Mouse (Mus musculus) liver, embryonic 11.5 days (tissue): Measurements from ENCODE around the gene Sumo1. TPM values are rescaled to one million over a fixed set of nuclear protein-coding genes. Genes with fewer than 3 reads are reported as not detected.

ENCODE experiments used
- ATAC-seq: fragments of 200-750 bp; cut with Nextera tagmentation; replicated peaks from 2 replicates; pipeline ENCODE4 v1.8.0; 2017; ENCODE audit warnings: moderate number of reproducible peaks, mild to moderate bottlenecking, moderate TSS enrichment, moderate library complexity; ENCODE audit not compliant: low FRiP score
- DNase-seq: peaks from one replicate; pipeline ENCODE4 v3.0.0-alpha.2; 2017; ENCODE audit warnings: low spot score
- H3K27ac ChIP-seq: fragments of 300-500 bp; sonication (generic); 2 replicates; pipeline ENCODE4 v1.5.1; 2014; ENCODE audit warnings: mild to moderate bottlenecking, low read depth, low read length, control low read depth
- H3K27me3 ChIP-seq: fragments of 300-500 bp; sonication (generic); replicated peaks from 2 replicates; pipeline ENCODE4 v1.6.1; 2014; ENCODE audit warnings: low read length, mixed read lengths; ENCODE audit not compliant: control insufficient read depth, insufficient read depth
- H3K36me3 ChIP-seq: fragments of 300-500 bp; sonication (generic); 2 replicates; pipeline ENCODE4 v1.6.1; 2014; ENCODE audit warnings: mild to moderate bottlenecking, low read length, moderate library complexity, mixed read lengths; ENCODE audit not compliant: control insufficient read depth, insufficient read depth
- H3K4me1 ChIP-seq: fragments of 300-500 bp; sonication (generic); replicated peaks from 2 replicates; pipeline ENCODE4 v1.6.1; 2014; ENCODE audit warnings: low read length, mixed read lengths; ENCODE audit not compliant: control insufficient read depth, insufficient read depth
- H3K4me2 ChIP-seq: fragments of 300-500 bp; sonication (generic); 2 replicates; pipeline ENCODE4 v1.6.1; 2014; ENCODE audit warnings: mild to moderate bottlenecking, control low read depth, moderate library complexity
- H3K4me3 ChIP-seq: fragments of 300-500 bp; sonication (generic); 2 replicates; pipeline ENCODE4 v1.5.1; 2014; ENCODE audit warnings: low read depth, low read length, control low read depth
- H3K9ac ChIP-seq: fragments of 300-500 bp; sonication (generic); 2 replicates; pipeline ENCODE4 v1.6.1; 2014; ENCODE audit warnings: low read depth, low read length, control low read depth
- H3K9me3 ChIP-seq: fragments of 300-500 bp; sonication (generic); 2 replicates; pipeline ENCODE4 v1.6.1; 2016; ENCODE audit warnings: low read length, inconsistent platforms, mixed read lengths; ENCODE audit not compliant: control insufficient read depth
- WGBS: fragments of 180-500 bp; shearing (Covaris S2); extraction: QIAGEN DNeasy Blood & Tissue Kit; methylation state at CpG from one replicate; pipeline ENCODE4 v1.1.7; 2014; 5-methylcytosine and 5-hydroxymethylcytosine counted together
- polyA plus RNA-seq: library from polyadenylated mRNA; unstranded; fragments of >200 nt; fragmentation: Nextera tagmentation; extraction: Ambion mirVana; gene quantifications from 2 replicates; pipeline ENCODE4 v1.2.1, GENCODE M21; 2014

The Sumo1 gene
- polyA plus RNA-seq, 1 experiment from 2014 or later = 345 TPM

- Histone ChIP-seq H3K9ac (peak overlapping the region; percentile 70), H3K36me3 (peaks cover 2% of the 10 kb centered on the region; the same call in 1 of the 2 replicates), H3K4me3 (peak overlapping the region; percentile 80), H3K4me1 (peaks cover 5% of the 10 kb centered on the region; the same call in 1 of the 2 replicates), H3K9me3 (no peaks in the 10 kb centered on the region), H3K27ac (peak overlapping the region; percentile 57), H3K27me3 (no peaks in the 10 kb centered on the region), H3K4me2 (peak overlapping the region; percentile 84)
- DNase-seq (no peak), ATAC-seq (peak; percentile 30)
- WGBS = 9% methylated on average over 11 of the region's 11 CpGs
These were observed 13.5 kb upstream of the Sumo1 start for GRCm38 (mm10) chr1:59683926-59684818.

- H3K27ac ChIP-seq = no peak overlapping the region
- no peaks in the 10 kb centered on the region for H3K36me3 ChIP-seq
- no peaks in the 10 kb centered on the region for H3K27me3 ChIP-seq
- H3K4me2 ChIP-seq = no peak overlapping the region
- H3K9me3 ChIP-seq = no peaks in the 10 kb centered on the region
- DNase-seq (no peak), ATAC-seq (no peak)
- peaks cover 4% of the 10 kb centered on the region for H3K4me1 ChIP-seq
- H3K4me3 ChIP-seq = no peak overlapping the region
- no peak overlapping the region for H3K9ac ChIP-seq
- 94% methylated on average over 2 of the region's 2 CpGs for WGBS
These were observed 3.0 kb upstream of the Sumo1 start for GRCm38 (mm10) chr1:59673661-59674060.

GRCm38 (mm10) chr1:59669962-59670630 lies 538 bp downstream of the Sumo1 start:
- under 1% methylated on average over 37 of the region's 54 CpGs for WGBS
- DNase-seq (peak; percentile 69), ATAC-seq (peak; percentile 70)
- peak overlapping the region; percentile 87 for H3K27ac ChIP-seq
- H3K4me1 ChIP-seq = peaks cover 10% of the 10 kb centered on the region
- H3K4me2 ChIP-seq = peak overlapping the region; percentile 85
- H3K9me3 ChIP-seq = no peaks in the 10 kb centered on the region
- peak overlapping the region; percentile 86 for H3K9ac ChIP-seq
- H3K4me3 ChIP-seq = peak overlapping the region; percentile 97
- no peaks in the 10 kb centered on the region for H3K36me3 ChIP-seq
- no peaks in the 10 kb centered on the region for H3K27me3 ChIP-seq

GRCm38 (mm10) chr1:59668871-59669270 lies 1.8 kb downstream of the Sumo1 start:
- no peak for DNase-seq
- Histone ChIP-seq H3K27ac (no peak overlapping the region), H3K4me1 (peaks cover 10% of the 10 kb centered on the region), H3K4me2 (peak overlapping the region; percentile 85), H3K36me3 (no peaks in the 10 kb centered on the region), H3K9ac (no peak overlapping the region), H3K9me3 (no peaks in the 10 kb centered on the region), H3K4me3 (peak overlapping the region; percentile 97), H3K27me3 (no peaks in the 10 kb centered on the region)
- 79% methylated on average over 2 of the region's 2 CpGs for WGBS
- no peak for ATAC-seq

GRCm38 (mm10) chr1:59663456-59664135 lies 7.0 kb downstream of the Sumo1 start:
- ATAC-seq = no peak
- Histone ChIP-seq H3K36me3 (no peaks in the 10 kb centered on the region), H3K4me1 (peaks cover 9% of the 10 kb centered on the region; the same call in 1 of the 2 replicates), H3K27ac (no peak overlapping the region), H3K4me3 (no peak overlapping the region), H3K9me3 (no peaks in the 10 kb centered on the region), H3K4me2 (no peak overlapping the region), H3K9ac (no peak overlapping the region), H3K27me3 (no peaks in the 10 kb centered on the region)
- DNase-seq = no peak
- whole genome bisulfite sequencing = 86% methylated on average over 3 of the region's 3 CpGs

GRCm38 (mm10) chr1:59656244-59657171 lies 14.1 kb downstream of the Sumo1 start:
- no peak for ATAC-seq
- Histone ChIP-seq H3K36me3 (peaks cover 4% of the 10 kb centered on the region; the same call in 1 of the 2 replicates), H3K27me3 (no peaks in the 10 kb centered on the region), H3K4me3 (no peak overlapping the region), H3K4me2 (no peak overlapping the region), H3K27ac (no peak overlapping the region), H3K4me1 (0 out of 2 replicates have a peak, but pooled peaks cover 2% of the 10 kb centered on the region), H3K9me3 (no peaks in the 10 kb centered on the region), H3K9ac (no peak overlapping the region)
- WGBS = 89% methylated on average over 7 of the region's 7 CpGs
- DNase-seq = no peak

- ATAC-seq = no peak
- 95% methylated on average over 3 of the region's 3 CpGs for WGBS
These were observed 17.3 kb downstream of the Sumo1 start for GRCm38 (mm10) chr1:59653243-59653911.

More at GRCm38 (mm10) chr1:59653243-59653911, 17.3 kb downstream of the Sumo1 start:
- H3K4me3 ChIP-seq = no peak overlapping the region
- no peak for DNase-seq
- H3K4me1 ChIP-seq = 0 out of 2 replicates have a peak, but pooled peaks cover 3% of the 10 kb centered on the region
- no peaks in the 10 kb centered on the region for H3K9me3 ChIP-seq
- no peak overlapping the region for H3K27ac ChIP-seq
- peaks cover 6% of the 10 kb centered on the region; the same call in 1 of the 2 replicates for H3K36me3 ChIP-seq
- H3K4me2 ChIP-seq = no peak overlapping the region
- H3K27me3 ChIP-seq = no peaks in the 10 kb centered on the region
- no peak overlapping the region for H3K9ac ChIP-seq
